15 mouse cellular contexts compared by ENCODE assay signal in genomic region chr10:39587973-39588746, GRCm38 (mm10). TPM values are rescaled to one million over a fixed set of nuclear protein-coding genes. Genes with fewer than 3 reads are reported as not detected.
DNase-seq lines count a peak whose midpoint lies in the region; ATAC-seq lines count a peak whose summit lies in the region.
"Had no signal": no experiment of that assay in that cellular context is flagged by ENCODE, and none has a peak within 500 bp of the region (broad histone marks: within the 10 kb centered on the region; RNA-seq: fewer than 3 reads in every experiment).

No protein-coding gene starts in this region.

- peak overlapping the region; percentile 63 for H3K27ac ChIP-seq in embryonic facial prominence, embryonic 13.5 days
- H3K27ac ChIP-seq in forebrain, embryonic 13.5 days: peak overlapping the region; percentile 65
- H3K27ac ChIP-seq in hindbrain, embryonic 16.5 days (ENCODE audit: low read depth, low read length): peak overlapping the region; percentile 68
- peak overlapping the region; percentile 82 for H3K27ac ChIP-seq in midbrain, embryonic 15.5 days
- no peak overlapping the region for H3K27ac ChIP-seq in liver, embryonic 12.5 days
- H3K27ac ChIP-seq: kidney, postnatal 0 days had no signal

- no peaks in the 10 kb centered on the region for H3K36me3 ChIP-seq in embryonic facial prominence, embryonic 13.5 days
- no peaks in the 10 kb centered on the region for H3K36me3 ChIP-seq in forebrain, embryonic 13.5 days (ENCODE audit: poor library complexity, severe bottlenecking)
- no peaks in the 10 kb centered on the region for H3K36me3 ChIP-seq in hindbrain, embryonic 16.5 days (ENCODE audit: control insufficient read depth, insufficient read depth, low read length)
- no peaks in the 10 kb centered on the region for H3K36me3 ChIP-seq in midbrain, embryonic 15.5 days (replicated peaks)
- no peaks in the 10 kb centered on the region for H3K36me3 ChIP-seq in liver, embryonic 12.5 days
- H3K36me3 ChIP-seq: heart, embryonic 13.5 days had no signal

- no peak overlapping the region for H3K9ac ChIP-seq in embryonic facial prominence, embryonic 13.5 days
- H3K9ac ChIP-seq in forebrain, embryonic 13.5 days: peak overlapping the region; percentile 38
- peak overlapping the region; percentile 33; the same call in 1 of the 2 replicates for H3K9ac ChIP-seq in hindbrain, embryonic 16.5 days (ENCODE audit: low read depth, low read length)
- H3K9ac ChIP-seq in midbrain, embryonic 15.5 days: no peak overlapping the region
- no peak overlapping the region for H3K9ac ChIP-seq in liver, embryonic 12.5 days
- H3K9ac ChIP-seq: heart, embryonic 13.5 days had no signal

- peak; percentile 56 for ATAC-seq in embryonic facial prominence, embryonic 13.5 days (ENCODE audit: insufficient number of reproducible peaks, insufficient read depth, low FRiP score, low TSS enrichment, low read depth)
- peak; percentile 42 for ATAC-seq in forebrain, embryonic 13.5 days
- ATAC-seq in hindbrain, embryonic 16.5 days: peak; percentile 49
- peak; percentile 66; the same call in 1 of the 2 replicates for ATAC-seq in midbrain, embryonic 15.5 days (replicated peaks)
- no peak for ATAC-seq in liver, embryonic 12.5 days
- ATAC-seq: inflammation-experienced regulatory T-cells, adult 6 months had no signal

- peaks cover 61% of the 10 kb centered on the region for H3K4me1 ChIP-seq in embryonic facial prominence, embryonic 13.5 days
- H3K4me1 ChIP-seq in forebrain, embryonic 13.5 days: peaks cover 25% of the 10 kb centered on the region
- peaks cover 21% of the 10 kb centered on the region for H3K4me1 ChIP-seq in hindbrain, embryonic 16.5 days (ENCODE audit: control insufficient read depth, insufficient read depth, low read depth, low read length)
- peaks cover 24% of the 10 kb centered on the region for H3K4me1 ChIP-seq in midbrain, embryonic 15.5 days
- H3K4me1 ChIP-seq in liver, embryonic 12.5 days: no peaks in the 10 kb centered on the region

- 45% methylated on average over 8 of the region's 8 CpGs for WGBS in embryonic facial prominence, embryonic 13.5 days
- 47% methylated on average over 8 of the region's 8 CpGs for WGBS in forebrain, embryonic 13.5 days
- 38% methylated on average over 8 of the region's 8 CpGs for WGBS in hindbrain, embryonic 16.5 days
- whole genome bisulfite sequencing in midbrain, embryonic 15.5 days: 48% methylated on average over 8 of the region's 8 CpGs
- WGBS in liver, embryonic 12.5 days (ENCODE audit: insufficient replicate concordance): 66% methylated on average over 8 of the region's 8 CpGs

- H3K4me3 ChIP-seq in embryonic facial prominence, embryonic 13.5 days: no peak overlapping the region
- H3K4me3 ChIP-seq in forebrain, embryonic 13.5 days: no peak overlapping the region
- no peak overlapping the region for H3K4me3 ChIP-seq in hindbrain, embryonic 16.5 days (ENCODE audit: low read length)
- no peak overlapping the region for H3K4me3 ChIP-seq in midbrain, embryonic 15.5 days
- no peak overlapping the region for H3K4me3 ChIP-seq in liver, embryonic 12.5 days
- H3K4me3 ChIP-seq: erythroblast, embryonic 14.5 days; heart, embryonic 13.5 days had no signal

- H3K4me2 ChIP-seq in embryonic facial prominence, embryonic 13.5 days: no peak overlapping the region; the same call in 1 of the 2 replicates
- H3K4me2 ChIP-seq in forebrain, embryonic 13.5 days: no peak overlapping the region
- no peak overlapping the region for H3K4me2 ChIP-seq in hindbrain, embryonic 16.5 days (ENCODE audit: low read length)
- H3K4me2 ChIP-seq in midbrain, embryonic 15.5 days: no peak overlapping the region
- no peak overlapping the region for H3K4me2 ChIP-seq in liver, embryonic 12.5 days
- H3K4me2 ChIP-seq: heart, embryonic 13.5 days had no signal

- H3K9me3 ChIP-seq in embryonic facial prominence, embryonic 13.5 days: peaks cover 3% of the 10 kb centered on the region; the same call in 1 of the 2 replicates
- H3K9me3 ChIP-seq in forebrain, embryonic 13.5 days (replicated peaks): no peaks in the 10 kb centered on the region
- H3K9me3 ChIP-seq in hindbrain, embryonic 16.5 days (ENCODE audit: control insufficient read depth, low read length): no peaks in the 10 kb centered on the region; the same call in 1 of the 2 replicates
- no peaks in the 10 kb centered on the region for H3K9me3 ChIP-seq in midbrain, embryonic 15.5 days
- no peaks in the 10 kb centered on the region for H3K9me3 ChIP-seq in liver, embryonic 12.5 days (replicated peaks)

- DNase-seq in frontal cortex, postnatal 14 days (ENCODE audit: low spot score in 2 of 2): no peak
- DNase-seq in thymus, postnatal 25 days: no peak
- no peak for DNase-seq in kidney, postnatal 4 days
- DNase-seq: gastrocnemius, postnatal 10 days; layer of hippocampus, adult 9-11 months; spleen, adult 18-20 months had no signal

- no peaks in the 10 kb centered on the region for H3K27me3 ChIP-seq in embryonic facial prominence, embryonic 13.5 days
- H3K27me3 ChIP-seq in forebrain, embryonic 13.5 days: no peaks in the 10 kb centered on the region
- no peaks in the 10 kb centered on the region for H3K27me3 ChIP-seq in hindbrain, embryonic 16.5 days (replicated peaks; ENCODE audit: control insufficient read depth, insufficient read depth, low read length)
- no peaks in the 10 kb centered on the region for H3K27me3 ChIP-seq in midbrain, embryonic 15.5 days (replicated peaks)
- peaks cover 5% of the 10 kb centered on the region; the same call in 1 of the 2 replicates for H3K27me3 ChIP-seq in liver, embryonic 12.5 days (replicated peaks)
- H3K27me3 ChIP-seq: heart, embryonic 13.5 days had no signal

RNA-seq across cellular contexts. Expression of gene Traf3ip2, which starts 24.6 kb away (rescaled TPM):
- 15.8 and 18.1 TPM in 2 replicates for polyA plus RNA-seq in embryonic facial prominence, embryonic 13.5 days (2015; fragmentation: Nextera tagmentation; extraction: Ambion mirVana)
- polyA plus RNA-seq in forebrain, embryonic 13.5 days (2015; fragmentation: Nextera tagmentation; extraction: Ambion mirVana): 3.6 and 4.6 TPM in 2 replicates
- 6.7 and 8.0 TPM in 2 replicates for polyA plus RNA-seq in hindbrain, embryonic 16.5 days (2015; fragmentation: Nextera tagmentation; extraction: Ambion mirVana)
- polyA plus RNA-seq in midbrain, embryonic 15.5 days (2015; fragmentation: Nextera tagmentation; extraction: Ambion mirVana): 5.9 and 7.0 TPM in 2 replicates
- polyA plus RNA-seq in liver, embryonic 12.5 days (2016; fragmentation: Nextera tagmentation; extraction: Ambion mirVana): 2.1 and 3.1 TPM in 2 replicates

Comparison
In these comparisons a context has a peak if more than half of its experiments do, and no peak if none do; other contexts are left out.
1. H3K9ac ChIP-seq: peak in forebrain, embryonic 13.5 days (single experiment) and hindbrain, embryonic 16.5 days (single experiment); none in embryonic facial prominence, embryonic 13.5 days (single experiment), midbrain, embryonic 15.5 days (single experiment) and liver, embryonic 12.5 days (single experiment).